Mouse (Mus musculus) adipose tissue, adult 10 weeks (tissue): ENCODE data around the gene Slc25a28. TPM values are rescaled to one million over a fixed set of nuclear protein-coding genes. Genes with fewer than 3 reads are reported as not detected.

ENCODE experiments used
- polyA plus RNA-seq: library from polyadenylated mRNA; stranded (reverse); fragments of 350-450 nt; fragmentation: Illumina TruSeq; extraction: RNeasy Lipid Tissue Mini Kit (QIAGEN cat#74804); gene quantifications from one replicate; pipeline ENCODE4 v1.2.3, GENCODE M21; 2014; ENCODE audit warnings: low read depth, low replicate concordance

Slc25a28 gene
- 58.8 TPM for polyA plus RNA-seq

GRCm38 (mm10) chr19:43674730-43675524, at the start of gene Slc25a28:
Gene Slc25a28 (minus strand): TSS chr19:43674881.

GRCm38 (mm10) chr19:43689419-43690246, 15.0 kb upstream of the Slc25a28 start, which contains the start of gene Entpd7:
Gene Entpd7 (plus strand): TSS chr19:43689672.

Other genes with a start within 250 kb of the Slc25a28 start
- 0.24 TPM for gene Cnnm1, start 234.4 kb downstream of the Slc25a28 start, polyA plus RNA-seq
- 13.5 TPM for gene Got1, start 150.3 kb downstream of the Slc25a28 start, polyA plus RNA-seq
- gene Nkx2-3, start 62.6 kb downstream of the Slc25a28 start, polyA plus RNA-seq = not detected
- 9.8 TPM for gene Entpd7, start 14.8 kb upstream of the Slc25a28 start, polyA plus RNA-seq
- gene Cutc, start 78.1 kb upstream of the Slc25a28 start, polyA plus RNA-seq = 16.6 TPM
- gene Cox15, start 78.1 kb upstream of the Slc25a28 start, polyA plus RNA-seq = 36.5 TPM
- 0.26 TPM for gene Abcc2, start 107.3 kb upstream of the Slc25a28 start, polyA plus RNA-seq